Mouse (Mus musculus) layer of hippocampus, adult 11-12 months (tissue): ENCODE data around the gene Mrps18b.
A peak's percentile ranks its signal among the peaks of the same experiment; 100 is the strongest.
"Not testable (repeated sequence)": the region's sequence is repeated elsewhere in the genome, so short reads cannot be mapped to it uniquely, and the experiment has no call there.

Experiments
- DNase-seq: peaks from one replicate; pipeline ENCODE4 v3.0.0; 2022; ENCODE audit warnings: low spot score

Gene Mrps18b

GRCm38 (mm10) chr17:35916297-35917142 is at the start of gene Mrps18b, which contains the start of gene Ppp1r10:
TSS of gene Mrps18b (minus strand) at chr17:35916389.
TSS of gene Ppp1r10 (plus strand) at chr17:35916434.
- DNase-seq, result peak; percentile 100

- no peak for DNase-seq
These were observed 47.1 kb upstream of the Mrps18b start for GRCm38 (mm10) chr17:35963279-35963678.

GRCm38 (mm10) chr17:35958533-35959223 is 42.5 kb upstream of the Mrps18b start:
- DNase-seq, result no peak

- DNase-seq, result no peak
These were observed 38.5 kb upstream of the Mrps18b start for GRCm38 (mm10) chr17:35954665-35955064.

GRCm38 (mm10) chr17:35952559-35952958 is 36.4 kb upstream of the Mrps18b start:
- not testable (repeated sequence) for DNase-seq

- not testable (repeated sequence) for DNase-seq
These were observed 34.8 kb upstream of the Mrps18b start for GRCm38 (mm10) chr17:35950946-35951345.

GRCm38 (mm10) chr17:35939941-35940340 is 23.8 kb upstream of the Mrps18b start:
- no peak for DNase-seq

- DNase-seq, result no peak
These were observed 22.9 kb upstream of the Mrps18b start for GRCm38 (mm10) chr17:35939108-35939507.

GRCm38 (mm10) chr17:35937700-35938348 is 21.6 kb upstream of the Mrps18b start:
- no peak for DNase-seq

- DNase-seq, result not testable (repeated sequence)
These were observed 19.6 kb upstream of the Mrps18b start for GRCm38 (mm10) chr17:35935763-35936162.

GRCm38 (mm10) chr17:35932608-35933007 is 16.4 kb upstream of the Mrps18b start:
- no peak for DNase-seq

- DNase-seq, result no peak
These were observed 14.4 kb upstream of the Mrps18b start for GRCm38 (mm10) chr17:35930627-35931026.

GRCm38 (mm10) chr17:35929534-35929933 is 13.3 kb upstream of the Mrps18b start:
- DNase-seq, result no peak

GRCm38 (mm10) chr17:35927471-35927870 is 11.3 kb upstream of the Mrps18b start:
- DNase-seq, result no peak

GRCm38 (mm10) chr17:35923281-35923680 is 7.1 kb upstream of the Mrps18b start:
- no peak for DNase-seq

- DNase-seq, result no peak
These were observed 6.4 kb upstream of the Mrps18b start for GRCm38 (mm10) chr17:35922566-35922965.

GRCm38 (mm10) chr17:35921710-35922109 is 5.5 kb upstream of the Mrps18b start:
- DNase-seq, result no peak

- no peak for DNase-seq
These were observed 4.8 kb upstream of the Mrps18b start for GRCm38 (mm10) chr17:35920862-35921562.

GRCm38 (mm10) chr17:35920384-35920783 is 4.2 kb upstream of the Mrps18b start:
- DNase-seq, result no peak

GRCm38 (mm10) chr17:35919864-35920301 is 3.7 kb upstream of the Mrps18b start:
- DNase-seq, result no peak

- peak; percentile 97 for DNase-seq
These were observed 3.0 kb upstream of the Mrps18b start for GRCm38 (mm10) chr17:35919060-35919715.
